Mouse (Mus musculus) kidney, adult 2 months (tissue): ENCODE measurements around the gene Fan1.

Experiments used
- CTCF ChIP-seq: fragments of 200-500 bp; conservative IDR thresholded peaks from 2 replicates; pipeline ENCODE4 v1.5.1; 2011; ENCODE audit warnings: low read depth, mild to moderate bottlenecking, control low read depth, low read length, moderate library complexity, mixed read lengths; ENCODE audit not compliant: insufficient read depth, insufficient read length
- POLR2A ChIP-seq: fragments of 200-500 bp; IDR thresholded peaks from one replicate; pipeline ENCODE4 v1.6.1; 2011; ENCODE audit warnings: low read depth, low read length, control low read depth

DNA sequence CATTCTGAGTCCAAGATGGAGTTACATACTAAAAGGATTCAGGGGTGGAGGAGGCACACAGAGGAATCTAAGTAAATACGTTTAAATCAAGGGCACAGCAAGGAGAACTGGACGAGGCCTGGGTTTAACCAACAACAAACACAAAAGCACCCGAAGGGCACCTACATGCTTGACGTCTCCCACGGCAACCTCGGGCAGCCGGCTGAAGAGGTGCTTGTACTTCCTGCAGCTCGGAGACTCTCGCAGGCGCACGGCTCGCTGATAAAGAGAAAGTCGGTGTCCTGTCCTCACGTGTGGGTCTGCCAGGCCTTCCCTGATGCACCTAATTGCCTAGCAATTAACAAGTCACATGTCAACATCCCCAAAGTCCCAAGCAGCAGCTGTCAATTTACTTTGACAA lies 19.7 kb downstream of the Fan1 start:
- TF ChIP-seq CTCF (no peak), POLR2A (no peak)
